Mouse (Mus musculus) G1E-ER4 (cell line): ENCODE results near the gene Ascc2. TPM values are rescaled to one million over a fixed set of nuclear protein-coding genes. Genes with fewer than 3 reads are reported as not detected.

Experiments used
- GATA1 ChIP-seq: IDR thresholded peaks from one replicate; pipeline ENCODE4 v1.8.0; 2012; ENCODE audit warnings: low read length, inconsistent platforms
- polyA plus RNA-seq: library from polyadenylated mRNA; stranded (reverse); fragments of >175 nt; gene quantifications from 2 replicates; pipeline ENCODE4 v1.2.3, GENCODE M21; 2012

Gene Ascc2
- polyA plus RNA-seq, 1 experiment, result 57.4 TPM

DNA sequence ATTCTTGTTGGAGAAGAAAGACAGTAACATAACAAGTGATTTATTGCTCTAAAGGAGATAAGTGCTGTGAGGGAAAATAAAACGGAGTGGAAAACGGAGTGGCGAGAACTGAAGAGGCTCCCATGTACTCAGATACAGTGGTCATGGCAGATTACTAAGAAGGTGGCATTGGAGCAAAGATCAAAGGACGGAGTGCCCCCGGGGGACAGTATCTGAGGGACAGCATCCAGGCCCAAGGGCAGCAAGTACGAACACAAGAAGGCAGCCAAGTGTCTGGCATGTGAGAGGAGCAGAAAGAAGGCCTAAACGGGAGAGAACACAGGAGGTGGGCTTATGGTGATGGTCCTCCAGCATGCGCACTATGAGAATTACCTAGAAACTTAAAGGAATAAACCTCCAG, 84.2 kb downstream of the Ascc2 start:
- no peak for TF ChIP-seq GATA1

- no peak for TF ChIP-seq GATA1
Measured at GRCm38 (mm10) chr11:4729603-4730002, 92.1 kb downstream of the Ascc2 start.

GRCm38 (mm10) chr11:4730096-4730495, 92.5 kb downstream of the Ascc2 start:
- TF ChIP-seq GATA1, result no peak

DNA sequence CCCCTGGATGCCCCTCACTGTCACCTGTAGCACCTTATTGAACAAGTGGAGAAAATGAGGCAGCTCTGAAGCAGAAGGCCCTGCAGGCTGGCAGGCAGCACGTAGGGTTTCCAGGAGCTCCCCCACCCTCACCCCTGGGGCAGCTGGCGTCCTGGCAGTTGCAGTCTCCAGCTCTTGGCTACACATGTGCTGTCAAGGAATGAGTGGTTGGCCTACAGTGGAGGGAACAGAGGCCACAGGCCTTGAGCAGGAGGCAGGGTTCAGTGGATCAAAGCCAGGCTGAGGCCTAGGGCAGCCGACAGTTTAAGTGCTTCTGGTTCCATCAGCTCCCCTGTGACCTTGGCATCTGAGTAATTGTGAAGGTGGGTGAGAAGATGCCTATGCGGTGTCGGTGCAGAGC, 93.4 kb downstream of the Ascc2 start:
- no peak for TF ChIP-seq GATA1

DNA sequence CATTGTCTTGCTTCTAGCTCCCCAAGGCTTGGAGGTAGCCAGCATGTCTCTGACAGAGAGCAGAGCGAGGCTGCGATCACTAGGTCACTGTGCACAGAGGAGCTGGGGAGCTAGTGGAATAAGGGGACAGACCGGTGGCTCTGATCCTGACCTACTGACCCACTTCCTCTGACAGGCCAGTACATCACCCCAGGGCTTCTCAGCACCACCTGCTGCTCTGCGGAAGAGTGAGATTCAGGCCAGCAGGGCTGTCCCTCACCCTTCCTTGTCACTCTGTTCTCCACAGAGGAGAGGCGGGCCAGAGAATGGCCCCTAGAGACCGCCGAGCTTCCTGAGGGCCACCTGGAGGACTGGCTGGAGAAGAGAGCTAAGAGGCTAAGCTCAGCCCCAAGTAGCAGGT, 94.2 kb downstream of the Ascc2 start:
- no peak for TF ChIP-seq GATA1

DNA sequence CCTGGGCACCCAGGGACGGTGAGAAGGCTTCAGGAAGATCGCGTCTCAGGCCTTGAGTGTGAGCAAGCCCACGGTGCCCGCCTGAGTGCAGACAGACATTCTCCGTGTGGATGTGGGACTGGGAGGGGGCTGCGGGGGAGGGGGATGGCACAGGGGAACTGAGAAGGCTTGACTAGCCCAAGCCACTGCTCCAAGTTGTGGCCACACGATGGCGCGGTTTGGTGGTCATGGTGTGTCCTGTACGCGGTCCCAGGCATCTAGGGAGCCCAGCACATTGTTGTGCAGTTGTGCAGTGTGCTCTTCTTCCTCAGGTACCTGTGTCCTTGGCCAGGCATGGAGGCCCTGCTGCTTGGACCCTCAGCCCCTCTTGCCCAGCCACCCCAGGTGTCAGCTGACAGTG, 96.6 kb downstream of the Ascc2 start:
- TF ChIP-seq GATA1, result no peak

Other genes with a start within 250 kb of the Ascc2 start
- 6.5 and 10.2 TPM in 2 replicates for gene Hormad2, start 196.6 kb upstream of the Ascc2 start, polyA plus RNA-seq
- gene Mtmr3, start 42.9 kb upstream of the Ascc2 start, polyA plus RNA-seq, result 20.9 and 24.2 TPM in 2 replicates
- gene Gm11032, start 17.7 kb upstream of the Ascc2 start, polyA plus RNA-seq, result not detected in 2 replicates
- gene Uqcr10, start 66.6 kb downstream of the Ascc2 start, polyA plus RNA-seq, result 39.5 and 62.7 TPM in 2 replicates
- 83.6 and 121 TPM in 2 replicates for gene Zmat5, start 66.9 kb downstream of the Ascc2 start, polyA plus RNA-seq
- 0.03 and 0.08 TPM in 2 replicates for gene Cabp7, start 109.0 kb downstream of the Ascc2 start, polyA plus RNA-seq
- gene Nf2, start 211.8 kb downstream of the Ascc2 start, polyA plus RNA-seq, result 74.0 and 79.6 TPM in 2 replicates
- 16.4 and 18.0 TPM in 2 replicates for gene Nipsnap1, start 236.2 kb downstream of the Ascc2 start, polyA plus RNA-seq